Mouse (Mus musculus): ENCODE measurements around the gene Zfyve19. TPM values are rescaled to one million over a fixed set of nuclear protein-coding genes. Genes with fewer than 3 reads are reported as not detected.

Gene Zfyve19
- total RNA-seq, 2 experiments from 2014 or later, result 11.8 to 13.8 TPM

DNA sequence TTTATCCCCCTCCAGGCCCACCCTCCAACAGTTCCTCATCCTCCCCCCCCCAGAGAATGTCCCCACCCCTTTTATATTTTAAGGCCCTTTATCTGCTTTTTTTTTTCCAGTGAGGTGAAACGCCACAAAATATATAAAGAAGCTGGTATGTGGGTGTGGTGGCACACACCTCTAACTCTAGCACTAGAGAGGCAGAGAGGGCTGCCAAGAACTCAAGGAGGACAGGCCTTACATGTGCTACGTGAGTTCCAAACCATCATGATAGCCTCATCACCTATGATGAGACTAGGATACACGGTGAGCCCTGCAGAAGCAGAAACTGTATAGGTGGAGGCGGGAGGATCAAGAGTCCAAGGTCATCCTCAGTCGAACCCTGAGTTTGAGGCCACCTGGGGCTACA, 17.4 kb upstream of the Zfyve19 start:
- DNase-seq (ENCODE audit: low spot score), result no peak
- intact Hi-C loops (cut with DNase I), result loop anchor here (2.0 kb wide), 1 partner anchor 144 kb away; the partner anchor contains the start of gene Knl1

DNA sequence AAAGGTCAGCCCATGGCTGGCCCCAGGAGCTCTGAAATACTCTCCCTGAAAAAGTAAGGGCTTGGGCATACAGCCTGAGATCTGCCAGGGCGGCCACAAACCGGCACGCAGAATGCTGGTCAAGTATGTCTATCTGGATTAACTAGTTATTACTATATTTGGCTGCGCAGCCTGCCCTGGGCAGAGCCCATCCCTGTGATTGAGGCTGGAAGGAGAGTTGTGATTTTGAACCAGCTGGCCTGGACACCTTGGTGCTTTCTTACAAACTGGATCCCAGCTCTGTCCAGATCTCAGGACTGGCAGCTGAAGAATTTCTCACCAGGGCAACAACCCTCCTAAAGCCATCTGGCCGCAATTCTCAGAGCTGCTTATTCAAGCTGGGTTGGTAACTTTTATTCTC, 14.3 kb upstream of the Zfyve19 start:
- DNase-seq (ENCODE audit: low spot score), result no peak
- intact Hi-C loops (cut with DNase I), result no loop called here

DNA sequence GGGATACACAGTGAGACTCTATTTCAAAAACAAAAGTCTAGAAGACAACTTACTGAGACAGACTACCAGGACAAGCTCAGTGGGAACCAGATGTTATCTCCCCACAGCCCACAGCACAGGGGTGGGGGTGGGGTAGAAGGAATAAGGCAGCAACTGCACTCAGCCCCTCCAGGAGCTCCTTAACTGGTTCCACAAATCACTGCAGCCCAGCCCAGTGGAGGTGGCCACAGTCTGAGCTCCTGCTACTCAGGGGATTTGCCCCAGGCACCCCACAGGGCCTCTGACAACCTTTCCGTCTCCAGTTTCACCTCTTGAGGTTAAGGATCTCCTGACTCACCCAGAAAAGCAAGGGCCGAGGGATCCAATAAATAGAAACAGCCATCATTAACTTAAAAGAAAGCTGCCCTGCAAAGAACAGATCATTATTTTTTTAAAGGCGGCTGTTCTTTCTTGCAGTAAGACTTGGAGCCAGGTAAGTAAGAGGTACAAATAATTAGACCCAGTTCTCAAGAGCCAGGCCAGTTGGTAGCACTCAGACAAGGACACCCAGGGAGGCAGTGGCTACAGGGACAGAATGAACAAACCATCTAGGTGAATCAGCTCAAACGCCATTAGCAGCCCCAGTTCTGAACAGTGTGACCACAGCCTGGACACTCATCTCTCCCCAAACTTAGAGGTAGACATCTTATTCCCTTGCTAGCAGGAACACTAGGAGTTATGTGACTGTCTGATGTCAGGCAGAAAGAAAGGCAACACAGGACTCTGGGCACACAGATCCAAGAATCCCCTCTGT, 11.9 kb upstream of the Zfyve19 start:
- intact Hi-C loops (cut with DNase I), result no loop called here
- no peak for DNase-seq (ENCODE audit: low spot score)

DNA sequence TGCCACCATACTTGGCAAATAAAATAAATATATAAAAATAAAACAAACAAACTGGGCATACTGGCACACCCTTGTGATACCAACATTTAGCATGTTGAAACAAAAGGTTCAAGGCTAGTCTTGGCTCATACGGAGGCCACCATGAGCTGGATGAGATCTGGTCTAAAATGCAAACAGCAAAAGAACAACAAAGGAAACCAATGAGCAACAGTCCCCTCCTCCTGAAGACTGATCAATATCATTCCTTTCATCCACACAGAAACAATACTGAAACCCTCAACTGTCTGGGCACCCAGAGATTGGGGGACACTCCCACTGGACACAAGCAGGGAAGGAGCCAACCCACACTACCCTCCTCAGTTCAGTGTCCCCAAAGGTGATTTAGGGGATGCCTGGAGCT, 10.9 kb upstream of the Zfyve19 start:
- intact Hi-C loops (cut with DNase I), result no loop called here
- no peak for DNase-seq (ENCODE audit: low spot score)

DNA sequence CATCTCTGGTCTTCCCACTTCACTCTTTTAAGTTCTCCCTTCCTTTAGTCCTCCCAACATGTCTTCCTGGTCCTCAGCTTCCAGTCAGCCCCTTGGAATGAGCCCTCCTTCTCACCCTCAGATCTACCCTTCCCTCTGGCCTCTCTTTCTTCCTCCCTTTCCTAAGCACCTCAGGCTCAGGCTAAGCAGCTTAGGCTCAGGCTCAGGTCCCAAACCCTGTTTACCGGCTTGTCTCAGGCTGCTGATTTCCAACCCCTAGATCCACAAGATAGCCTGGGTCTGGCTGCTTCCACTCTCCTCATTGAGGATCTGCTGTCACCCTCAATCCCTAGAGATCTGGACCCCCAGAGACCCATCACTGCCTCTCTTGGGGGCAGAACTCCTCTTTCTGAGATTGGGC, 10.4 kb upstream of the Zfyve19 start:
- no peak for DNase-seq (ENCODE audit: low spot score)
- intact Hi-C loops (cut with DNase I), result no loop called here

DNA sequence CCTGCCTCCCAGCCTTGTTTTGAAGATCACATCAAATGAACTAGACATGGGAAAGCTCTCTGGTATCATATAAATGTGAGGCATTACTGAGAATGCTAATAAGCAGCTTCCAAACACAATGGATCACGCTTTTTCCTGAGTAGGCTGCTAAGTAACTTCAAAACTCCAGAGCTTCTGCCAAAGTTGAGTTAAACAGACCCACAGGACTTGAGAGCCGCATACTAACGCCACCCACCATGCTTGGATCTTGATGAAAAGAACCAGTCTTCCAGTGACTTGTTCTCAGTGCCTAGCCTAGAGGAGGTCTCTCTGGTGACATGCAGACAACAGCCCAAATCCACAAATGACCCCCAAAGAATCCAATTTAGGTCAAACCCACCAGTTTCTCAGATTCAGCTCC, 9.5 kb upstream of the Zfyve19 start:
- intact Hi-C loops (cut with DNase I), result no loop called here

DNA sequence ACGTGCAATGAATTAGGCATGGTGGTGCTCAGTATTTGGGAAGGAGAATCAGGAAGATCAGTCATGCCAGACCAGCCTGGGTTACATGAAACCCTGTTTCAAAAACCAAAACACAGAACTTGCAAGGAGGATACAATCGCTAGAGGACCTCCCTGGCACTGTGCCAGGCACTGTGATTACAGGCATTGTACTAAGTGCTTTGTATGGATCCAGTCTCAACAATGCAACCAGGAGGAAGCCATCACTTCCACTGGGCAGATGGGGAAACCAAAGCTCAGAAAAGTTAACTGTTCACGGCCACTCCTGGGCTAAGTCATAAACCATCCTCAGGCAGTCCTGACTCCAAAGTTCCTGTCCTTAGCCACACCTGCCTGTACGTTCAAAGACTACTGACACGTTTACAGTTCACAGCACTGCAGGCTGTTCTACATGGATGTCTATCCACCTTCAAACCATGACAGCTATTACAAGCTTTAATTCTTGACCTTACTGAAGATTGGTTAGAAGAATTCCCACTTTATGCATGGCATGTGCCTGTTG, 5.4 kb upstream of the Zfyve19 start:
- no peak for DNase-seq (ENCODE audit: low spot score)
- intact Hi-C loops (cut with DNase I), result loop anchor here (5.0 kb wide), 1 partner anchor 91 kb away; the partner anchor contains the start of gene Rad51

More for the DNA sequence above, 9.5 kb upstream of the Zfyve19 start:
- no peak for DNase-seq (ENCODE audit: low spot score)

DNA sequence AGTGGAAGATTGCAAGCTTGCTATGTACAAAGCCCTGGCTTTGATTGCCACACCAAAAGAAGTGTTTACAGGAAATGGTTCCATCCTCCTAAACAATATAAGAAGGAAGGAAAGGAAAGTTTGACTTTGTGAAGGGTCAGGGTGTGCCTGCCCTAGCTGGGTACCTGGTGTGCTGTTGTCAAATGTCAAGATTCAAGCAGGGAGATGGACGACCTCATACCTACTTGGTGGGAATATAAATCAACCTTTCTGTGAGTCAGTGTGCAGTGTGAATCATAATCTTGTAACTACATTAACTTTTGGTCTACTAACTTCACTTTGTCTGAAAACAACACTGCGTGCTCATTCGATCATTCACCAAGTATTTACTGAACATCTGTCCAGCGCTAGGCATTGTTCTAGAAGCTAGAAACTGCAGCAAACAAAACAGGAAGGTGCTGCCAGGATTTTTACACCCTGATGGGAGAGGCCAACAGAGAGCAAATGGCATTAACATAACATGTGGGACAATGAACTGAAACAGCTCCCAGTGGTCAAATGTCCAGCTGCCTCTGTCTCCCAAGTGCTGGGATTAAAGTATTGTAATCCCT, 4.5 kb upstream of the Zfyve19 start:
- intact Hi-C loops (cut with DNase I), result loop anchor here (5.0 kb wide), 1 partner anchor 92 kb away; the partner anchor contains the start of gene Rad51
- no peak for DNase-seq (ENCODE audit: low spot score)

DNA sequence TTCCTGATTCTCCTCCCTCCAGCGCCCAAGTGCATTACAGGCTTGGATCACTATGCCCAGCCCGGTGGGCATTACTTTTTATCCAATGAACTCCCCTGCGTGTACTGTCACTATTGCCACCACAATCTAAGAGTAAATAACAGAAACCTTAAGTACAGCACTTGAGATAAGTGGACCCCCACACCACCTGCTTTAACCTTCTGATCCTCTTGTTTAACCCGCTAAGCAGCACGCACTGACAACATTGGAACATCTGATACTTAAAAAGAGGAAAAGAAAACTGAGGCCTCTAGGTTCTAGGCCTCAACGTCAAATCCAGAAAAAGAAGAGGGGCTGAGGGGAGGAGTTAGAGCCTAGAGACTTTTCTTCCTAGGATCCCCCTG, 465 bp upstream of the Zfyve19 start:
- intact Hi-C loops (cut with DNase I), result no loop called here

DNA sequence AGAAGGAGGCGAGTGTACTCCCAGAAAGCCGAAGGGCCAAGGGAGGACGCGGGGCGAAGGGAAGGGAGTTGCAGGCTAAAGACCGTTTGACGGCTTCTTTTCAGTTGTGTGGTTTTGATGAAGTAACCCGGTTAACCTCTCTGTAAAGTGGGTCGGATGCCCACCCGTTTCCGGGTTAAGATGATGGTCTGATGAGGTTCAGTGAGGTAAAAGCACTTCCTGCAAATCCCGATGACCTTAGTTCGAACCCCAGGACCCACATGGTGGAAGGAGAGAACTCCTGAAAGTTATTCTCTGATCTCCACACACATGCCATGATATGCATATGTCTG, 725 bp downstream of the Zfyve19 start:
- DNase-seq (ENCODE audit: low spot score), result no peak
- intact Hi-C loops (cut with DNase I), result no loop called here

More for the DNA sequence above, 465 bp upstream of the Zfyve19 start:
- no peak for DNase-seq (ENCODE audit: low spot score)

DNA sequence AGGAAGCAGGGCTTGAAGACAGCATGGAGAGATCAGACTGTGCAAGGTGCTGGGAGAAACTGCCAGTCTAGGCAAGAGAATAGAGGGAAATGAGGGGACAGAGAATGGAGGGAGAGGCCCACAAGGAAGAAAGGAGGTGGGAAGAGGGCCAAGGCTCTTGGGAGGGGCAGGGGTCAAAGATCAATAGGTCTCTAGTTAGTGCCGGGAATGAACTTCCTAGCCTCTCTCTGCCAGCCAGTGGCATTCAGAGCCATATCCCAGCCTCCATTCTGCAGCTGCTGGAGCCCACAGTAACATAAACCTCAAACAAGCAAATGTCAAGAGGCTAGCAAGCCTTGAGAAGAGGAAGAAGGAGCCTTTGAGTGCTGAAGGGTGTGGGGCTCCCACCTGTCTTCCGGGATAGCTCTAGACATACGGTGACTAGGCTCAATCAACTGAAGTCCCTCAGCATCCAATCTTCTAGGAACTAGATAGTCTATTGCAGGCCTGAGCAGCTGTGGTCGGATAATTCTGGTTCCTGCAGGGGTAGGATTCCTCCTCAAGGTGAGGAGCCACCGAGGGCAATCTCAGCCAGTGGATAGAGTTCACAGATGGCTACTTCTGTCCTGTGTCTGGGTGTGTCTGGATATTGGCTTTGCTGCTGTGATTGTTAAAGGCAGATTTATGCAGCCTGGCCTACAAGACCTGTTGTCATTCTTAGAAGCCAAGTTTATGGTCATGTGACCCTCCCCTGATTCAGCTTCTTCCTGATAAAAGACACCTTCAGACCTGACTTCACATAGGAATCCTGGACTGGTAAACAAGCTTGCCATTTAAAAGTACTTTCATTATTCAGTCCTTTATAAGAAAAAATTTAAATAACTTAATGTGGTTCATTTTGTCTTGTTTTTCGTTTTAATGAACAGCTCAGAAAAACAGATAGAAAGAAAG, 21.6 kb downstream of the Zfyve19 start, which contains the start of gene Ppp1r14d:
TSS of gene Ppp1r14d (minus strand) at position 132 of the 930 bp plus-strand sequence.
- intact Hi-C loops (cut with DNase I), result no loop called here
- no peak for DNase-seq (ENCODE audit: low spot score)

DNA sequence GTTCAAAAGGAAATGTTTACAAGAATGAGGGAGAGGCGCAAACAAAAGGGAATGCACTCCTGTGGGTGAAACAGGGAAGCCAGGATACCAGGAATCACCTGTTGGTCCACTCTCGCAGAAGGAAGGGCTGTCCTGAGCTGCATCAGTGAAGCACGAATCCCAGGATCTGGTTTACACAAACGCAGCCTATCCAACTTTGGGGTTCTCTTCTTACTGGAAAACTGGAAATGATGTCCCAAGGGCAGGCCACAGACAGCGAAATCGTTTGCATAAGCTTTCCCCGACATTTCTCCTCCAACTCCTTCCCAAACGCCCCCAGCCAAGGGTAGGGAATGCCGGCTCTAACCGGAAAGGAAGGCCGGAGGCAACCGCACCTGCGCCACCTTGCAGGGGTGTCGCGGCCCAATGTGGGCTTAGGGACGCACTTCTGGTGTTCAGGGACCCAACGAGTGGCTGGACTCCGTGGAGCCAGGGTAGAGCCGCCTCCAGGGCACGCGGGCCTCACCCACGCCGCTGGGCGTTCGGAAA, 28.3 kb downstream of the Zfyve19 start:
- intact Hi-C loops (cut with DNase I), result no loop called here
- no peak for DNase-seq (ENCODE audit: low spot score)

DNA sequence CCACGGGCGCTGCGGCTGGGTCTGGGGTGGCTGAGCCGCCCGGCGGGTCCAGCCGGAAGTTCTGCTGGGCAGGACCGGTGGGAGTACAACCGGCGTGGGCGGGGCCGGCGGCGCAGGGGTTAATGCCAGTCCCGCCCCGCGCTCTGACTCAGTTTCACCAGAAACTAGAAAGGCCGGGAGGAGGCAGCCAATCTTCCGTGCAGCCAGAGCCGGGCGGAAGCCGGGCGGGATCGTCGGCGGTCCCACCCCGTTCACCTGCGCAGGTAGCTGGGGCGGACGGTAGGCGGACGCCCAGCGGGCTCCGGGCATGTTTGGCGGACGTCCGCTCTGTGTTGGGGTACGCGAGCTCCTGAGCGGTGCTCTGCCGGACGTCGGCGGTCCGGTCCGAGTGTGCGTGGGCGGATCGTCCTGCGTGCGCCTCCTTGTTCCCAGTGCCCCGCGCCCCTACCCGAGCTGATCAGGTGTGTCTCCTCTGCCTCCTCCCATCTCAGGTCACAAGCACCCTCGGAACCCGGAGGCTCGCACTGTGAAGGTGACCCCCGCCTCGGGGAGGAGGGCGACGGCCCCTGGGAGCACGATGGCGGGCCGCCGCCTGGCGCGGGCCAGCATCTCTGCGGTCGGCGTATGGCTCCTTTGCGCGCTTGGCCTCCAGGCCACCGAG, 28.9 kb downstream of the Zfyve19 start, which contains the start of gene Spint1:
TSS of gene Spint1 (plus strand) at position 153 of the 661 bp plus-strand sequence.
- intact Hi-C loops (cut with DNase I), result no loop called here
- DNase-seq (ENCODE audit: low spot score), result no peak

DNA sequence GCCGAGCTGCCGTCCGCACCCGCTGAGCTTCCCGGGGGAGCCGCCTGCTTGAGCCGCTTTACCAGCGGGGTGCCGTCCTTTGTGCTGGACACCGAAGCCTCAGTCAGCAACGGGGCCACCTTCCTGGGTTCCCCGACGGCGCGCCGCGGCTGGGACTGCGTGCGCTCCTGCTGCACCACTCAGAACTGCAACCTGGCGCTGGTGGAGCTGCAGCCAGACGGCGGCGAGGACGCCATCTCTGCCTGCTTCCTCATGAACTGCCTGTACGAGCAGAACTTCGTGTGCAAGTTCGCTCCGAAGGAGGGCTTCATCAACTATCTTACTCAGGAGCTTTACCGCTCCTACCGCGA, 29.4 kb downstream of the Zfyve19 start:
- no peak for DNase-seq (ENCODE audit: low spot score)
- intact Hi-C loops (cut with DNase I), result no loop called here

DNA sequence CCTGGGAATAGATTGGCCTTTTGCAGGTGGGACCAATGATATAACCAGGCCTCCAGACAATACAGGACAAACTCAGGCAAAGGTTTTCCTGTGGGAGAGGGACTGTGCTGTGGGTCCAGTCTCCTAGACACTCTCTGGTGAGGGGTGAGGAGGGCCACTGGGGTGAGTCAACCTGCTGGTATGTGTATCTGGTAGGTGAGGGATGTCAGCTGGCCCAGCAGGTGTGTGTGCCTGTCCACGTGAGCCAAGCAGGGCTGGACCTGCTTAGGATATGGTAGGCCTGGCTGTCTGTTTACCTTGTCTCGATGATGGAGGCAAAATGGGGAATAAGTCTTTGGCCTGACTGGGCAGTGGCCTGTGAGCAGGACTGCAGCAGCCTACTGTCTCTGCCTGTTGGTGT, 30.3 kb downstream of the Zfyve19 start:
- intact Hi-C loops (cut with DNase I), result no loop called here

DNA sequence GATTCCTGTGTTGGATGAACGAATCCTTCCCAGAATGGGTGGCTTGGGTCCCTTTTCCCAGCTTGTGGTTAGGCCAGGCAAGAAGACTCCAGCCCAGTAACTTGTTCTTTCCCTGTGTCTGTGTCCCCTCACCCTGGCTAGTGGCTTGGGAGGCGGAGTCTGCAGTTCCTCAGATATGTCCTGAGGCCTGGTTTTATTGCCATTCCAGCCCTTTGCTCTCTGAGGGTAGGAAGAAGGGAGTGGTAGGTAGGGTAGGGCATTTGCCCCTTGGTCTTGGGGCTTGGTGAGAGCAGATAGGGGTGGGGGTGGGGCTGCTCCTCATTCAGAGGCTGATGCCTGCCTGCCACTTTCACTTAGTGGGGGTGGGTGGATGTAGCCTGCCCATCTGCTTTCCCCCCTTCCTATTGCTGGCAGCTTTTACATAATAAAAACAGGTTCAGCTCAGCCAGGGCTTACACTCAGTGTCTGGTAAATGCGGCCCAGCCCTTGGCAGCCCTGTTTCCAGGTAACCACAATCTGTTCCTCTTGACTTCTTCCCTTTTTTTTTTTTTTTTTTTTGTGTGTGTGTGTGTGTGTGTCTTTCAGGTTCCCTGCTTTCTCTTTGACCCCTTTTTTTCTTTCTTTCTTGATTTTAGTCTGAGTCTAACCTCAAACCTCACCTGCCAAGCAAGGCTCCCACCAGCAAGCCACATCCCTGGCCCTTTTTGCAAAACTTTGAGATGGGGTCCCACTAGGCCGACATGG, 31.8 kb downstream of the Zfyve19 start:
- intact Hi-C loops (cut with DNase I), result no loop called here
- DNase-seq (ENCODE audit: low spot score), result no peak

More for the DNA sequence above, 30.3 kb downstream of the Zfyve19 start:
- DNase-seq (ENCODE audit: low spot score), result no peak

DNA sequence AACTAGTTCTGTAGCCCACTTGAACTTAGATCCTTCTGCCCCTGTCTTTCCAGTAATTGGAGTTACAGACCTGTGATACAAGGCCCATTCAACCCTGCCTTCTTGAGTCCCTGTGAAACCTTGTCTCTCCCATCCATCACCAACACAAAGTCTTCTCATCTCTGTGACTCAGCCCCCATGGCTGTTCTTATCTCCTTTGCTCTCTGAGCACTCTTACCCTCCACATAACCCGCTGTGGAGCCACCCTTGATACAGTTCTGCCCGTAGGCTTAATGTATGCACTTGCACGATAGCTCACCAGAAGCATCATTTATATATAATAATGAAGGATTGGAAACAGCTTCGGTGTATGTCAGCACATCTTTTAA, 32.4 kb downstream of the Zfyve19 start:
- intact Hi-C loops (cut with DNase I), result no loop called here
- DNase-seq (ENCODE audit: low spot score), result no peak

DNA sequence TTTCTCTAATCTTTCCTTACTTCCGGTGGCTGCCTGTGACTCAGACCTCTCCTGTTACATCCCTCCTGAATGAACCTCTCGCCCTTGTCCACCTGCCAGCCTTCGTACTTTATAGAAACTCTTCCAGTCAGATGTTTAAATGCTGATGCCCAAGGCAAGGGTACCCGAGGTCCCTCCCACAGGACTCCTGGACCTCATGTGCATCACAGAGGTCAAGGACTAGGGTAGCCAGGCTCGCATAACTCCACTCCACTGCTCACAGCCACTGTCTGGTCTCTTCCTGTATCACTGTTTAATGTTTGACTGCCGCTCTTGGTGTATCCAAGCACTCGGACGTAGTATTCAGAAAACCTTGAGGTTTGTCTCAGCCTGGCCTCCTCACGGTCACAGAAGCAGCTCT, 34.1 kb downstream of the Zfyve19 start:
- no peak for DNase-seq (ENCODE audit: low spot score)
- intact Hi-C loops (cut with DNase I), result no loop called here

DNA sequence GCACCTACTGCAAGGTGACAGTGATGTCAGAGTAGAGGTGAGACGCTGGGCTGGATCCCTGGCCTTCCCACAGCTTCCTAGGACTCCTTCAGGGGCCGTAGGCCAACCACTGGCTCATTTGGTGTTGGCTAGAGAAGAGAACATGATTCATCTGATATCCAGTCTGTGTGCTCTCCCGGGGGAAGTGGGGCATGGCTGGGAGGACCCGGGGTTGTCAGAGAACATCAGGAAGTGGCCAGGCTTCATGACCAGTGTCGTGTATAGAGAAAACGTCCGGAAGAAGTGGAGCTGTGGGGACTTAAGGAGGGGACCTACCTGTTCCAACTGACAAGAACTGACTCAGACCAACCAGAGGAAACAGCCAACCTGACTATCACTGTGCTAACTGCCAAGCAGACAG, 36.8 kb downstream of the Zfyve19 start:
- no peak for DNase-seq (ENCODE audit: low spot score)
- intact Hi-C loops (cut with DNase I), result no loop called here
